ENCODE assay signal across 8 mouse cellular contexts in genomic region chr2:133552842-133553465, GRCm38 (mm10). TPM values are rescaled to one million over a fixed set of nuclear protein-coding genes. Genes with fewer than 3 reads are reported as not detected.
A peak's percentile ranks its signal among the peaks of the same experiment; 100 is the strongest.
DNase-seq lines count a peak whose midpoint lies in the region; ATAC-seq and TF ChIP-seq lines count a peak whose summit lies in the region.

No protein-coding gene starts in this region.

- H3K79me2 ChIP-seq in liver, adult 2 months (ENCODE audit: control insufficient read depth, insufficient read depth, low read length): no peaks in the 10 kb centered on the region; the same call in 1 of the 2 replicates

- ATAC-seq in forebrain, postnatal 0 days: peak; percentile 8; the same call in 1 of the 2 replicates

- TF ChIP-seq POLR2A in liver, adult 2 months (IDR thresholded peaks at IDR 0.05; ENCODE audit: extremely low read depth, insufficient read depth, low read length): no peak

- H3K9me3 ChIP-seq in forebrain, postnatal 0 days (ENCODE audit: low read length): no peaks in the 10 kb centered on the region

- H3K27me3 ChIP-seq in forebrain, postnatal 0 days (ENCODE audit: insufficient read depth, low read length): peaks cover 25% of the 10 kb centered on the region
- peaks cover 17% of the 10 kb centered on the region for H3K27me3 ChIP-seq in liver, adult 2 months (ENCODE audit: control insufficient read depth, insufficient read depth, low read length)

- H3K4me3 ChIP-seq in forebrain, postnatal 0 days (ENCODE audit: low read depth, low read length): peak overlapping the region; percentile 59
- H3K4me3 ChIP-seq in liver, adult 2 months (ENCODE audit: insufficient read depth, low read depth, low read length): peak overlapping the region; percentile 98

- TF ChIP-seq CTCF in forebrain, postnatal 0 days (IDR thresholded peaks at IDR 0.05; ENCODE audit: low read depth): no peak
- no peak for TF ChIP-seq CTCF in liver, adult 2 months (IDR thresholded peaks at IDR 0.05; ENCODE audit: low read depth, low read length)

- WGBS in forebrain, postnatal 0 days: 2% methylated on average over 47 of the region's 48 CpGs
- 4% methylated on average over 48 of the region's 48 CpGs for WGBS in liver, adult 2 months

- no peaks in the 10 kb centered on the region for H3K4me1 ChIP-seq in forebrain, postnatal 0 days (ENCODE audit: insufficient read depth)
- H3K4me1 ChIP-seq in liver, adult 2 months (ENCODE audit: control insufficient read depth, insufficient read depth, low read length): peaks cover 3% of the 10 kb centered on the region; the same call in 1 of the 2 replicates

- H3K4me2 ChIP-seq in forebrain, postnatal 0 days (ENCODE audit: low read depth): peak overlapping the region; percentile 97

- peak; percentile 17 for DNase-seq in thymus, postnatal 4 days
- no peak for DNase-seq in thymus, postnatal 0 days (ENCODE audit: low spot score)
- no peak for DNase-seq in forebrain, postnatal 0 days
- DNase-seq in heart, postnatal 4 days: peak; percentile 47
- no peak for DNase-seq in liver, adult 2 months (ENCODE audit: extremely low read depth, low read depth, low spot score)
- peak; percentile 71 for DNase-seq in neural tube, embryonic 10.5 days (ENCODE audit: extremely low spot score, low spot score)
- DNase-seq in frontal cortex, postnatal 10 days (ENCODE audit: low spot score in 2 of 2): no peak
- no peak for DNase-seq in frontal cortex, adult 2 months (ENCODE audit: extremely low spot score in 1 of 2, low spot score in 1 of 2)

- no peak overlapping the region for H3K27ac ChIP-seq in forebrain, postnatal 0 days (ENCODE audit: low read depth, low read length)
- peak overlapping the region; percentile 84 for H3K27ac ChIP-seq in liver, adult 2 months (replicated peaks; ENCODE audit: insufficient read depth, low read depth, low read length)

- peak overlapping the region; percentile 54 for H3K9ac ChIP-seq in forebrain, postnatal 0 days
- H3K9ac ChIP-seq in liver, adult 2 months (ENCODE audit: low read depth, low read length): peak overlapping the region; percentile 97

- no peaks in the 10 kb centered on the region for H3K36me3 ChIP-seq in forebrain, postnatal 0 days (ENCODE audit: insufficient read depth)
- H3K36me3 ChIP-seq in liver, adult 2 months (ENCODE audit: control insufficient read depth, insufficient read depth, low read length): no peaks in the 10 kb centered on the region; the same call in 1 of the 2 replicates

RNA-seq across cellular contexts. Expression of gene Bmp2, which starts 1.0 kb away (rescaled TPM):
- 1.3 and 1.4 TPM in 2 replicates for polyA plus RNA-seq in thymus, postnatal 0 days (2015; fragmentation: Nextera tagmentation; extraction: Ambion mirVana)
- 2.1 and 2.9 TPM in 2 replicates for total RNA-seq in forebrain, postnatal 0 days (2014; rRNA removed)
- polyA plus RNA-seq in forebrain, postnatal 0 days (2015; fragmentation: Nextera tagmentation; extraction: Ambion mirVana): 2.0 and 2.9 TPM in 2 replicates
- 1 to 10 TPM; 4.2 to 4.6 TPM for total RNA-seq in heart, postnatal 4 days (2021)
- total RNA-seq in liver, adult 2 months (2014; rRNA removed): 7.2 and 8.1 TPM in 2 replicates
- 4.2 and 5.5 TPM in 2 replicates for polyA plus RNA-seq in liver, adult 2 months (2012; rRNA removed)
- 1.6 and 2.4 TPM in 2 replicates for polyA plus RNA-seq in frontal cortex, adult 2 months (2012; rRNA removed)

Comparison
In these comparisons a context has a peak if more than half of its experiments do, and no peak if none do; other contexts are left out.
1. DNase-seq: peak in thymus, postnatal 4 days (single experiment), heart, postnatal 4 days (single experiment) and neural tube, embryonic 10.5 days (single experiment); none in thymus, postnatal 0 days (single experiment), forebrain, postnatal 0 days (single experiment), liver, adult 2 months (single experiment), frontal cortex, postnatal 10 days (0 of 2) and frontal cortex, adult 2 months (0 of 2).